Mouse (Mus musculus): ENCODE data around the gene Usp12. TPM values are rescaled to one million over a fixed set of nuclear protein-coding genes. Genes with fewer than 3 reads are reported as not detected.
"Not testable (repeated sequence)": the region's sequence is repeated elsewhere in the genome, so short reads cannot be mapped to it uniquely, and the experiment has no call there.

Usp12 gene
- total RNA-seq, 2 experiments from 2014 or later, result 16.8 to 17.1 TPM

GRCm38 (mm10) chr5:146749857-146750256 is 44.9 kb downstream of the Usp12 start:
- DNase-seq, result no peak

GRCm38 (mm10) chr5:146736970-146737495 is 57.8 kb downstream of the Usp12 start:
- no peak for DNase-seq

- DNase-seq, result no peak
These were observed 58.5 kb downstream of the Usp12 start for GRCm38 (mm10) chr5:146736348-146736747.

GRCm38 (mm10) chr5:146735054-146735453 is 59.8 kb downstream of the Usp12 start:
- DNase-seq, result not testable (repeated sequence)

- DNase-seq, result no peak
These were observed 60.7 kb downstream of the Usp12 start for GRCm38 (mm10) chr5:146733888-146734640.

GRCm38 (mm10) chr5:146733372-146733771 is 61.4 kb downstream of the Usp12 start:
- DNase-seq, result no peak

GRCm38 (mm10) chr5:146727006-146727405 is 67.8 kb downstream of the Usp12 start:
- DNase-seq, result no peak

- DNase-seq, result no peak
These were observed 69.8 kb downstream of the Usp12 start for GRCm38 (mm10) chr5:146724956-146725355.

- no peak for DNase-seq
These were observed 71.4 kb downstream of the Usp12 start for GRCm38 (mm10) chr5:146723452-146723851.

GRCm38 (mm10) chr5:146722226-146722625 is 72.6 kb downstream of the Usp12 start:
- no peak for DNase-seq

GRCm38 (mm10) chr5:146719584-146720356 is 75.0 kb downstream of the Usp12 start:
- DNase-seq, result no peak

- DNase-seq, result no peak
These were observed 81.0 kb downstream of the Usp12 start for GRCm38 (mm10) chr5:146713836-146714235.

GRCm38 (mm10) chr5:146713088-146713487 is 81.7 kb downstream of the Usp12 start:
- DNase-seq, result no peak

GRCm38 (mm10) chr5:146712282-146712918 is 82.4 kb downstream of the Usp12 start:
- no peak for DNase-seq

GRCm38 (mm10) chr5:146709361-146709760 is 85.4 kb downstream of the Usp12 start:
- DNase-seq, result no peak

GRCm38 (mm10) chr5:146705815-146706408 is 88.9 kb downstream of the Usp12 start:
- peak; percentile 75 to 97 for DNase-seq

- DNase-seq, result no peak
These were observed 89.4 kb downstream of the Usp12 start for GRCm38 (mm10) chr5:146705411-146705810.

- no peak for DNase-seq
These were observed 90.6 kb downstream of the Usp12 start for GRCm38 (mm10) chr5:146704241-146704640.

- DNase-seq, result no peak
These were observed 91.1 kb downstream of the Usp12 start for GRCm38 (mm10) chr5:146703710-146704121.

GRCm38 (mm10) chr5:146700099-146700498 is 94.7 kb downstream of the Usp12 start:
- DNase-seq, result no peak

GRCm38 (mm10) chr5:146699433-146700019 is 95.3 kb downstream of the Usp12 start:
- no peak for DNase-seq

- no peak for DNase-seq
These were observed 99.3 kb downstream of the Usp12 start for GRCm38 (mm10) chr5:146695543-146695942.
